ENCODE assay signal across 10 mouse cellular contexts in genomic region chr10:39371991-39372390, GRCm38 (mm10). TPM values are rescaled to one million over a fixed set of nuclear protein-coding genes. Genes with fewer than 3 reads are reported as not detected.
DNase-seq lines count a peak whose midpoint lies in the region; ATAC-seq and TF ChIP-seq lines count a peak whose summit lies in the region.
"Had no signal": no experiment of that assay in that cellular context is flagged by ENCODE, and none has a peak within 500 bp of the region (broad histone marks: within the 10 kb centered on the region; RNA-seq: fewer than 3 reads in every experiment).

No protein-coding gene starts in this region.

- 72% methylated on average over 5 of the region's 5 CpGs for WGBS in spleen, adult 2 months
- 91% methylated on average over 5 of the region's 5 CpGs for WGBS in midbrain, embryonic 11.5 days

- no peak for DNase-seq in gastrocnemius, adult 2 months
- DNase-seq in gastrocnemius, postnatal 14 days: no peak
- no peak for DNase-seq in spleen, adult 2 months (ENCODE audit: low read depth in 1 of 2, low spot score in 2 of 2)
- DNase-seq in spleen, postnatal 14 days (ENCODE audit: low spot score in 2 of 2): no peak
- no peak for DNase-seq in midbrain, embryonic 11.5 days (ENCODE audit: low spot score, missing footprints)
- DNase-seq in thymus, postnatal 14 days: no peak
- no peak for DNase-seq in layer of hippocampus, adult 18-20 months (ENCODE audit: low spot score in 2 of 2)
- no peak for DNase-seq in adrenal gland, postnatal 14 days
- DNase-seq: cerebellum, adult 18-20 months had no signal

- H3K4me1 ChIP-seq in spleen, adult 2 months (ENCODE audit: control insufficient read depth, insufficient read depth, insufficient read length): peaks cover 10% of the 10 kb centered on the region; the same call in 1 of the 2 replicates
- peaks cover 19% of the 10 kb centered on the region for H3K4me1 ChIP-seq in midbrain, embryonic 11.5 days (ENCODE audit: control insufficient read depth, insufficient read depth, low read length)

- intact Hi-C loops in gastrocnemius, adult 2 months (cut with DNase I): loop anchor here (5.0 to 10.0 kb wide), 2 partner anchors 127 to 145 kb away; no protein-coding TSS in a partner anchor
- intact Hi-C loops in gastrocnemius, postnatal 14 days (cut with DNase I; ENCODE audit: low total_unique reads): no loop called here

- no peak overlapping the region for H3K9ac ChIP-seq in midbrain, embryonic 11.5 days (ENCODE audit: low read length)

- H3K9me3 ChIP-seq in midbrain, embryonic 11.5 days (ENCODE audit: control insufficient read depth, low read length): no peaks in the 10 kb centered on the region

- H3K4me2 ChIP-seq in midbrain, embryonic 11.5 days: peak overlapping the region; percentile 70

- H3K27ac ChIP-seq in gastrocnemius, adult 2 months: no peak overlapping the region
- H3K27ac ChIP-seq in spleen, adult 2 months (ENCODE audit: insufficient read depth, low read length): peak overlapping the region; percentile 37; the same call in 1 of the 2 replicates
- no peak overlapping the region for H3K27ac ChIP-seq in midbrain, embryonic 11.5 days (ENCODE audit: low read depth, low read length)
- H3K27ac ChIP-seq: macrophage had no signal

- H3K4me3 ChIP-seq in gastrocnemius, adult 2 months: 0 out of 2 replicates have a peak overlapping the region, but pooled peaks have one; percentile 98
- H3K4me3 ChIP-seq in spleen, adult 2 months (ENCODE audit: extremely low read depth, insufficient read depth, insufficient read length): no peak overlapping the region
- H3K4me3 ChIP-seq in midbrain, embryonic 11.5 days (ENCODE audit: low read depth, low read length): no peak overlapping the region

- no peak for TF ChIP-seq CTCF in gastrocnemius, adult 2 months (IDR thresholded peaks at IDR 0.05)
- no peak for TF ChIP-seq CTCF in spleen, adult 2 months (IDR thresholded peaks at IDR 0.05; ENCODE audit: extremely low read depth, insufficient read depth, insufficient read length, insufficient replicate concordance)

- no peak for ATAC-seq in midbrain, embryonic 11.5 days (ENCODE audit: low FRiP score)

- TF ChIP-seq POLR2A in spleen, adult 2 months (IDR thresholded peaks at IDR 0.05; ENCODE audit: low read depth, low read length): no peak

- H3K27me3 ChIP-seq in spleen, adult 2 months (ENCODE audit: control insufficient read depth, insufficient read depth, low read length): no peaks in the 10 kb centered on the region
- H3K27me3 ChIP-seq in midbrain, embryonic 11.5 days (ENCODE audit: control insufficient read depth, insufficient read depth, low read length): no peaks in the 10 kb centered on the region

- H3K36me3 ChIP-seq in spleen, adult 2 months (ENCODE audit: control insufficient read depth, insufficient read depth, low read length): no peaks in the 10 kb centered on the region
- no peaks in the 10 kb centered on the region for H3K36me3 ChIP-seq in midbrain, embryonic 11.5 days (ENCODE audit: control insufficient read depth, insufficient read depth, low read length)

RNA-seq across cellular contexts. Expression of gene Fyn, which starts 3.3 kb away (rescaled TPM):
- total RNA-seq in gastrocnemius, adult 2 months (2021): 10 to 100 TPM in 1 of 2 experiments, 1 to 10 TPM in 1; 7.3 to 12.0 TPM
- 10 to 100 TPM; 13.3 to 17.8 TPM for total RNA-seq in gastrocnemius, postnatal 14 days (2021)
- polyA plus RNA-seq in spleen, adult 2 months (2012; rRNA removed): 36.9 and 38.0 TPM in 2 replicates
- polyA plus RNA-seq in midbrain, embryonic 11.5 days (2014; fragmentation: Nextera tagmentation; extraction: Ambion mirVana): 43.7 and 44.3 TPM in 2 replicates
- total RNA-seq in layer of hippocampus, adult 18-20 months (2021): 100 to 1,000 TPM; 115 to 118 TPM
- 51.8 and 73.6 TPM in 2 replicates for total RNA-seq in adrenal gland, postnatal 14 days (2021)
